ENCODE assay signal across 15 mouse cellular contexts in genomic region chr15:30553910-30554406, GRCm38 (mm10).
"Had no signal": no experiment of that assay in that cellular context is flagged by ENCODE, and none has a peak within 500 bp of the region (broad histone marks: within the 10 kb centered on the region; RNA-seq: fewer than 3 reads in every experiment).

No protein-coding gene starts in this region.

- H3K9me3 ChIP-seq: liver, embryonic 13.5 days; midbrain, embryonic 12.5 days; midbrain, embryonic 15.5 days; neural tube, embryonic 12.5 days; neural tube, embryonic 15.5 days; stomach, embryonic 15.5 days had no signal

- H3K9ac ChIP-seq: liver, embryonic 13.5 days; midbrain, embryonic 12.5 days; midbrain, embryonic 15.5 days; neural tube, embryonic 12.5 days; neural tube, embryonic 15.5 days; stomach, embryonic 15.5 days had no signal

- H3K36me3 ChIP-seq: liver, embryonic 13.5 days; midbrain, embryonic 12.5 days; midbrain, embryonic 15.5 days; neural tube, embryonic 12.5 days; neural tube, embryonic 15.5 days; stomach, embryonic 15.5 days had no signal

- ATAC-seq: midbrain, embryonic 15.5 days had no signal

- H3K27ac ChIP-seq: kidney, postnatal 0 days; left cerebral cortex, adult 2 months; liver, embryonic 13.5 days; macrophage; midbrain, embryonic 12.5 days; midbrain, embryonic 15.5 days; neural tube, embryonic 12.5 days; neural tube, embryonic 15.5 days; stomach, embryonic 15.5 days had no signal

- H3K27me3 ChIP-seq: liver, embryonic 13.5 days; midbrain, embryonic 12.5 days; midbrain, embryonic 15.5 days; neural tube, embryonic 12.5 days; neural tube, embryonic 15.5 days; stomach, embryonic 15.5 days had no signal

- DNase-seq: kidney, postnatal 25 days; layer of hippocampus, postnatal 36 days; liver, embryonic 13.5 days; lung, adult 2 months; right cerebral cortex, postnatal 25 days; spleen, adult 18-20 months; thymus, postnatal 36 days had no signal

- H3K4me1 ChIP-seq: liver, embryonic 13.5 days; midbrain, embryonic 12.5 days; midbrain, embryonic 15.5 days; neural tube, embryonic 12.5 days; stomach, embryonic 15.5 days had no signal

- H3K4me3 ChIP-seq: left cerebral cortex, adult 2 months; liver, embryonic 13.5 days; midbrain, embryonic 12.5 days; midbrain, embryonic 15.5 days; neural tube, embryonic 12.5 days; neural tube, embryonic 15.5 days; stomach, embryonic 15.5 days had no signal

- H3K4me2 ChIP-seq: liver, embryonic 13.5 days; midbrain, embryonic 12.5 days; midbrain, embryonic 15.5 days; neural tube, embryonic 12.5 days; neural tube, embryonic 15.5 days; stomach, embryonic 15.5 days had no signal
